Mouse (Mus musculus) liver, postnatal 0 days (tissue): Measurements from ENCODE around the gene Fbxo34. TPM values are rescaled to one million over a fixed set of nuclear protein-coding genes. Genes with fewer than 3 reads are reported as not detected.
"Not testable (repeated sequence)": the region's sequence is repeated elsewhere in the genome, so short reads cannot be mapped to it uniquely, and the experiment has no call there.

ENCODE experiments used
- ATAC-seq: fragments of 200-750 bp; cut with Nextera tagmentation; 2 replicates; pipeline ENCODE4 v1.8.0; 2017; ENCODE audit warnings: mild to moderate bottlenecking, moderate library complexity
- DNase-seq: peaks from one replicate; pipeline ENCODE4 v3.0.0-alpha.2; 2016
- H3K27ac ChIP-seq: fragments of 300-500 bp; sonication (generic); 2 replicates; pipeline ENCODE4 v1.5.1; 2014; ENCODE audit warnings: antibody characterized with exemption, moderate library complexity, mild to moderate bottlenecking, low read depth
- H3K27me3 ChIP-seq: fragments of 300-500 bp; sonication (generic); 2 replicates; pipeline ENCODE4 v1.6.1; 2014; ENCODE audit warnings: low read length, control low read depth, mixed read lengths; ENCODE audit not compliant: insufficient read depth
- H3K36me3 ChIP-seq: fragments of 300-500 bp; sonication (generic); replicated peaks from 2 replicates; pipeline ENCODE4 v1.6.1; 2014; ENCODE audit warnings: mild to moderate bottlenecking, control low read depth, low read length, moderate library complexity, mixed read lengths; ENCODE audit not compliant: insufficient read depth
- H3K4me1 ChIP-seq: fragments of 300-500 bp; sonication (generic); 2 replicates; pipeline ENCODE4 v1.6.1; 2014; ENCODE audit warnings: antibody characterized with exemption, mild to moderate bottlenecking, control low read depth; ENCODE audit not compliant: insufficient read depth
- H3K4me2 ChIP-seq: fragments of 300-500 bp; sonication (generic); 2 replicates; pipeline ENCODE4 v1.6.1; 2014; ENCODE audit warnings: low read depth, mild to moderate bottlenecking, low read length, moderate library complexity, mixed read lengths
- H3K4me3 ChIP-seq: fragments of 300-500 bp; sonication (generic); 2 replicates; pipeline ENCODE4 v1.5.1; 2014; ENCODE audit warnings: low read depth, low read length
- H3K9ac ChIP-seq: fragments of 300-500 bp; sonication (generic); replicated peaks from 2 replicates; pipeline ENCODE4 v1.6.1; 2014; ENCODE audit warnings: mild to moderate bottlenecking, moderate library complexity
- H3K9me3 ChIP-seq: fragments of 300-500 bp; sonication (generic); 2 replicates; pipeline ENCODE4 v1.6.1; 2016; ENCODE audit warnings: mild to moderate bottlenecking, control low read depth, low read length, mixed read lengths
- CTCF ChIP-seq: sonication (generic); IDR thresholded peaks from 2 replicates; pipeline ENCODE4 v1.5.1; 2016; ENCODE audit warnings: antibody characterized with exemption, low read depth
- EP300 ChIP-seq: IDR thresholded peaks from 2 replicates; pipeline ENCODE4 v1.6.1; 2016; ENCODE audit warnings: antibody characterized with exemption, low read depth, mild to moderate bottlenecking
- WGBS: fragments of 180-500 bp; shearing (Covaris S2); extraction: QIAGEN DNeasy Blood & Tissue Kit; methylation state at CpG from one replicate; pipeline ENCODE4 v1.1.7; 2014; ENCODE audit not compliant: insufficient replicate concordance; 5-methylcytosine and 5-hydroxymethylcytosine counted together
- polyA plus RNA-seq: library from polyadenylated mRNA; unstranded; fragments of >200 nt; fragmentation: Nextera tagmentation; extraction: Ambion mirVana; gene quantifications from 2 replicates; pipeline ENCODE4 v1.2.1, GENCODE M21; 2015

The Fbxo34 gene
- polyA plus RNA-seq = 19.3 and 22.1 TPM in 2 replicates

DNA sequence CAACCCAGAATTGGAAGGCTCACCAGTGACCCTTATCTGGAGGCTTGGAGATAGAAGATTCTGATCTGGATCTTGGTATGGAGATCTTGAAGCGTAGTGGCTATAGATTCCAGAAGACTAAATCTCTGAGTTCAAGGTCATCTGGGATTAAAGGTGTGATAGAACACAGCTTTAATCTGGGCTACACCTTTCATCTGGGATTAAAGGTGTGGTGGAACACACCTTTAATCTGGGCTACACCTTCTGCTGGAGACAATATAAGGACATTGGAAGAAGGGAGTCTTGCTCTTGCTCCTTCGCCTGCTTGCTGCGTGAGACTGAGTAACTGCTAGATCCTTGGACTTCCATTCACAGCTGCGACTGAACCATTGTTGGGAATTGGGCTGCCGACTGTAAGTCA, at the start of gene Fbxo34:
Gene Fbxo34 (plus strand): TSS at position 301 of the 400 bp plus-strand sequence.
- H3K4me3 ChIP-seq, H3K4me1 ChIP-seq, ATAC-seq, H3K27me3 ChIP-seq, H3K9ac ChIP-seq, H3K9me3 ChIP-seq, H3K36me3 ChIP-seq, H3K4me2 ChIP-seq, DNase-seq, H3K27ac ChIP-seq: not testable (repeated sequence)
- WGBS = 87% methylated on average over 2 of the region's 5 CpGs

DNA sequence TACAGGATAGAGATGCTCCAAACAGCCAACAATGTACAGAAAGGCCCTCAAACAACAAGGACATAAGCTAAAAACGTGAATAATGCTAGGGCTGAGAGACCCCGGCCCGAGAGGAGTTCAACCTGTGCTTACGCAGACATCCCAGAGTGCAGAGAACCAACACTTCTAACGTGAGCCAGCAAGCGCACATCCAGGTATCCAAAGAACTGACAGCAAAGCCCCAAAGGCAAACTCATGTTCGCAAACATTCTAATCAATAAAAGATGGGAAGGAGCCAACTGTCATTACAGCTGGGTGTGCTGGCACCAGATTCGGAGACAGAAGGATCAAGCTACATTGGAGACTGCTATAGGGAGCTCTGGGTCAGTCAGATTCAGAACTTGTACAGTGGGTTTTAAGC, 47.5 kb upstream of the Fbxo34 start:
- no peaks in the 10 kb centered on the region for H3K27me3 ChIP-seq
- H3K4me3 ChIP-seq = no peak overlapping the region
- H3K9ac ChIP-seq = no peak overlapping the region
- TF ChIP-seq CTCF (no peak), EP300 (no peak)
- no peak overlapping the region for H3K27ac ChIP-seq
- 69% methylated on average over 8 of the region's 8 CpGs for WGBS
- H3K36me3 ChIP-seq = peaks cover 82% of the 10 kb centered on the region
- no peaks in the 10 kb centered on the region for H3K9me3 ChIP-seq
- DNase-seq = no peak
- no peak overlapping the region for H3K4me2 ChIP-seq
- ATAC-seq = peak; percentile 69
- H3K4me1 ChIP-seq = no peaks in the 10 kb centered on the region; the same call in 1 of the 2 replicates

DNA sequence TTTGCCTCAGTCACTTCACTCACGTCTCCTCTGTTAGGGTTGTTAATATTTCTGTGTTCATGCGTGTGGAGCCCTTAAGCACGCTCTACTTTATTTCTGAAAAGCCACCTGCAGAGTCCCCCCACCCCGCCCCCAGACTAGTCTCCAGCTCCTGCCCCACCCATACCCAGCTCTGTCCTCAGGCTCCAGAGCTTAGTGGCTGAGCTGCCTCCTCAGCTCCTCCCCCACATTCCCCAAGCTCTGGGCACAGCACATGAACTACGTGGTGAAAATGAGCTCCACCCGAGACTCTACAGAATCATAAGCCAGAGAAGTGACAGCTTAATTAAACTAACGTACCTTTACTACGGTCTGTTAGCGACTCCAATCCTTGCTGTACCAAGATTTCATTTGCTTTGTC, 44.2 kb upstream of the Fbxo34 start:
- Histone ChIP-seq H3K4me2 (no peak overlapping the region), H3K27ac (no peak overlapping the region), H3K9me3 (no peaks in the 10 kb centered on the region), H3K4me3 (no peak overlapping the region), H3K36me3 (peaks cover 89% of the 10 kb centered on the region), H3K9ac (no peak overlapping the region), H3K4me1 (no peaks in the 10 kb centered on the region; the same call in 1 of the 2 replicates), H3K27me3 (no peaks in the 10 kb centered on the region)
- ATAC-seq = no peak
- TF ChIP-seq CTCF = no peak
- TF ChIP-seq EP300 = no peak
- no peak for DNase-seq
- WGBS = 87% methylated on average over 9 of the region's 9 CpGs

DNA sequence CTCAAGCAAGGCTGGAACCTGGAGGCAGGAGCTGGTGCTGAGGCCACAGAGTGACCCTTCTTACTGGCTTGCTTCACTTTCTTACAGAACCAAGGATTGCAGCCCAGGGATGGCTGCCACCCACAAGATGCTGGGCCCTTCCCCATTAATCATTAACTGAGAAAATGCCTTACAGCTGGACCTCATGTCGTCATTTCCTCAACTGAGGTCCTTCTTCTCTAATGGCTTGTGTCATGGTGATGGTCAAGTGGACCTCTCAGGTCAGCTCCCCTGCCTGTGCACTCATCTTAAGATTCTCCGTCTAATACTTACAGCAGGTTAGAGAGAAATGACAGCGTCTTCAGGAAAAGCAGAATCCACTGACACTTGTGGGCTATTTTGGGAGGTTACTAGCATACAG, 32.9 kb upstream of the Fbxo34 start:
- Histone ChIP-seq H3K4me3 (peak overlapping the region; percentile 88), H3K4me1 (peaks cover 14% of the 10 kb centered on the region), H3K9ac (peak overlapping the region; percentile 85), H3K36me3 (peaks cover 38% of the 10 kb centered on the region), H3K27ac (peak overlapping the region; percentile 70), H3K27me3 (no peaks in the 10 kb centered on the region), H3K4me2 (peak overlapping the region; percentile 75), H3K9me3 (no peaks in the 10 kb centered on the region)
- ATAC-seq (no peak), DNase-seq (no peak)
- TF ChIP-seq CTCF = no peak
- WGBS = 27% methylated on average over 3 of the region's 3 CpGs

DNA sequence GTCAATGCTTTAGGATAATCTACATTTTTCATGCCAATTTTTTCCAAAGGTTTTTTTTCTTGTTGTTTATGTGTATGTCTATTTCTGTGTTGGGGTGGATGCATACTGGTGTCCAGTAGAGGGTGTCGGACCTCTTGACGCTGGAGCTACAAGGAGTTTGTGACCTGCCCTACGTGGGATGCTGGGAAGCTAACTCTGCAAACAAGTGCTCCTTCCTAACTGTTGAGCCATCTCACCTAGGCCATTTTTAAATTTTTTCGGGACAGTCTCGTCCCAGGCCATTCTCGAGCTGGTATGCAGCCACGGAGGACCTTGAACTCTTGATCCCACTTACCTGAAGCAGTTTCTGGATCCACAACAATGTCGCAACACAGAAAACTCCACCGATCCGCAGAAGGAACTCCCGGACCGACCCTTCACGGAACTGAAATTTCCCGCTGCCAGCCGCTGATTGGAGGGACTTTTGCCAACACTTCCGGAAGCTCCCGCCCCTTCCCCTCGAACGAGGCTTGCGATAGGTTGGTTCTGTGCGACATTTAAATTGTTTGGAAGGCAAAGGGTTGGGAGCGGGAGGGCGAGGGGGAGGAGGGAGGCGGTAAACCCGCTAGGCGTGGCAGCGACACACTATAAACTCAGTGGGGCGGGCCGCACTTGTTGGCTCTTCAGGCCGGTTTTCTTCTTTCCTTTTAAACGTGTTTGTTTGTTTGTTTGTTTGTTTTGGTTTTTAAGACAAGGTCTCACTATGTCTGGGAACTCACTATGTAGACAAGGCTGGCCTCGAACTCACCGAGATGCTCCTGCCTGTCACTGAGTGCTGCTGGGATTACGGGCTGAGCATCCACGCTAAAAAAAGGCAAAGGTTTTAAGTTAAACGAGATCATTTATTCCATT, 32.2 kb upstream of the Fbxo34 start, which contains the start of gene Dlgap5:
Gene Dlgap5 (minus strand): TSS at position 633 of the 891 bp plus-strand sequence.
- DNase-seq = peak; percentile 95
- peak within 1 kb of the TSS; percentile 75 for H3K4me2 ChIP-seq
- peaks cover 14% of the 10 kb centered on the region for H3K4me1 ChIP-seq
- H3K27me3 ChIP-seq = no peaks in the 10 kb centered on the region
- peaks cover 31% of the 10 kb centered on the region for H3K36me3 ChIP-seq
- H3K9me3 ChIP-seq = no peaks in the 10 kb centered on the region
- H3K9ac ChIP-seq = peak within 1 kb of the TSS; percentile 85
- WGBS = 1% methylated on average over 36 of the region's 36 CpGs
- peak within 1 kb of the TSS; percentile 70 for H3K27ac ChIP-seq
- peak within 1 kb of the TSS; percentile 88 for H3K4me3 ChIP-seq
- TF ChIP-seq EP300 = peak; percentile 69
- TF ChIP-seq CTCF = peak; percentile 46
- peak; percentile 99 for ATAC-seq

DNA sequence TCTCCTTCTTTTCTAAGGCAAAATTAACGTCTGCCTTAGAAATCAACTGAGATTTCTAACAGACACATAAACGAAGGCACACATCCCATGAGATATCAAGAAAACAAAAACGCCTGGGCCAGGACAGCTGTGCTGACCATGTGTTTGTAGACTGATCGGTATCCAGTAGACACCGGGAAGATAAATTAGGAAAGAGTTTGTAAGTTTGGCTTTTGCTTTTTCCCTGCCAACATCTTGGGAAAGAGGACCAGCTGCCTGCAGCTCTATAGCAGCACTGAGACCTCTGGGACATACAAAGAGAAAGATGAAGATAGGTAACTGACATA, 31.6 kb upstream of the Fbxo34 start:
- ATAC-seq (0 out of 2 replicates have a peak, but pooled peaks have one; percentile 14), DNase-seq (no peak)
- H3K4me3 ChIP-seq = peak overlapping the region; percentile 88
- peak overlapping the region; percentile 75 for H3K4me2 ChIP-seq
- WGBS = 38% methylated on average over 5 of the region's 5 CpGs
- no peaks in the 10 kb centered on the region for H3K27me3 ChIP-seq
- H3K4me1 ChIP-seq = peaks cover 14% of the 10 kb centered on the region
- TF ChIP-seq CTCF (no peak), EP300 (no peak)
- H3K9ac ChIP-seq = peak overlapping the region; percentile 85
- no peaks in the 10 kb centered on the region for H3K9me3 ChIP-seq
- peaks cover 28% of the 10 kb centered on the region for H3K36me3 ChIP-seq
- H3K27ac ChIP-seq = peak overlapping the region; percentile 16
